Mouse (Mus musculus) neural tube, embryonic 15.5 days (tissue): ENCODE results near the gene Pygb. TPM values are rescaled to one million over a fixed set of nuclear protein-coding genes. Genes with fewer than 3 reads are reported as not detected.

Experiments used
- ATAC-seq: fragments of 200-750 bp; cut with Nextera tagmentation; 2 replicates; pipeline ENCODE4 v1.8.0; 2017; ENCODE audit warnings: mild to moderate bottlenecking, moderate TSS enrichment, moderate library complexity; ENCODE audit not compliant: low FRiP score
- H3K27ac ChIP-seq: fragments of 300-500 bp; sonication (generic); replicated peaks from 2 replicates; pipeline ENCODE4 v1.5.1; 2015; ENCODE audit warnings: mild to moderate bottlenecking, inconsistent platforms
- H3K27me3 ChIP-seq: fragments of 300-500 bp; sonication (generic); replicated peaks from 2 replicates; pipeline ENCODE4 v1.6.1; 2015; ENCODE audit warnings: inconsistent platforms
- H3K36me3 ChIP-seq: fragments of 300-500 bp; sonication (generic); 2 replicates; pipeline ENCODE4 v1.6.1; 2015; ENCODE audit warnings: inconsistent platforms
- H3K4me1 ChIP-seq: fragments of 300-500 bp; sonication (generic); 2 replicates; pipeline ENCODE4 v1.6.1; 2015; ENCODE audit warnings: inconsistent platforms
- H3K4me2 ChIP-seq: fragments of 300-500 bp; sonication (generic); 2 replicates; pipeline ENCODE4 v1.6.1; 2015; ENCODE audit warnings: inconsistent platforms, mild to moderate bottlenecking, moderate library complexity
- H3K4me3 ChIP-seq: fragments of 300-500 bp; sonication (generic); replicated peaks from 2 replicates; pipeline ENCODE4 v1.5.1; 2015; ENCODE audit warnings: mild to moderate bottlenecking, inconsistent platforms
- H3K9ac ChIP-seq: fragments of 300-500 bp; sonication (generic); replicated peaks from 2 replicates; pipeline ENCODE4 v1.6.1; 2015; ENCODE audit warnings: mild to moderate bottlenecking, inconsistent platforms
- H3K9me3 ChIP-seq: fragments of 300-500 bp; sonication (generic); replicated peaks from 2 replicates; pipeline ENCODE4 v1.6.1; 2016; ENCODE audit warnings: inconsistent platforms
- WGBS: fragments of 180-500 bp; shearing (Covaris S2); methylation state at CpG from one replicate; pipeline ENCODE4 v1.1.7; 2015; ENCODE audit warnings: mixed read lengths; 5-methylcytosine and 5-hydroxymethylcytosine counted together
- polyA plus RNA-seq: library from polyadenylated mRNA; unstranded; fragments of >200 nt; fragmentation: Nextera tagmentation; extraction: Ambion mirVana; gene quantifications from 2 replicates; pipeline ENCODE4 v1.2.1, GENCODE M21; 2015

The Pygb gene
- polyA plus RNA-seq = 153 and 158 TPM in 2 replicates

- no peaks in the 10 kb centered on the region for H3K9me3 ChIP-seq
- WGBS = 3% methylated on average over 58 of the region's 58 CpGs
- peak within 1 kb of the TSS; percentile 80 for H3K9ac ChIP-seq
- ATAC-seq = peak; percentile 97
- H3K27ac ChIP-seq = peak within 1 kb of the TSS; percentile 86
- 0 out of 2 replicates have a peak, but pooled peaks cover 5% of the 10 kb centered on the region for H3K27me3 ChIP-seq
- H3K36me3 ChIP-seq = 0 out of 2 replicates have a peak, but pooled peaks cover 2% of the 10 kb centered on the region
- H3K4me1 ChIP-seq = peaks cover 34% of the 10 kb centered on the region
- H3K4me2 ChIP-seq = peak within 1 kb of the TSS; percentile 86
- H3K4me3 ChIP-seq = peak within 1 kb of the TSS; percentile 94
Observed at GRCm38 (mm10) chr2:150786251-150787180, at the start of gene Pygb. Gene Pygb (plus strand): TSS chr2:150786735.

GRCm38 (mm10) chr2:150737881-150738280, 48.7 kb upstream of the Pygb start:
- H3K27me3 ChIP-seq = peaks cover 39% of the 10 kb centered on the region
- no peak overlapping the region for H3K4me2 ChIP-seq
- ATAC-seq = no peak
- H3K9me3 ChIP-seq = no peaks in the 10 kb centered on the region
- WGBS = 81% methylated on average over 9 of the region's 9 CpGs
- H3K9ac ChIP-seq = no peak overlapping the region
- H3K4me1 ChIP-seq = peaks cover 5% of the 10 kb centered on the region; the same call in 1 of the 2 replicates
- no peak overlapping the region for H3K27ac ChIP-seq
- H3K4me3 ChIP-seq = no peak overlapping the region
- H3K36me3 ChIP-seq = no peaks in the 10 kb centered on the region

- WGBS = 35% methylated on average over 10 of the region's 10 CpGs
- Histone ChIP-seq H3K4me2 (no peak overlapping the region), H3K9ac (no peak overlapping the region; the same call in 1 of the 2 replicates), H3K4me3 (no peak overlapping the region), H3K4me1 (peaks cover 5% of the 10 kb centered on the region; the same call in 1 of the 2 replicates), H3K27me3 (peaks cover 50% of the 10 kb centered on the region), H3K27ac (no peak overlapping the region), H3K36me3 (no peaks in the 10 kb centered on the region), H3K9me3 (no peaks in the 10 kb centered on the region)
- no peak for ATAC-seq
Observed at GRCm38 (mm10) chr2:150740145-150740841, 46.2 kb upstream of the Pygb start.

GRCm38 (mm10) chr2:150741405-150741804, 45.1 kb upstream of the Pygb start:
- WGBS = 53% methylated on average over 4 of the region's 4 CpGs
- H3K9me3 ChIP-seq = no peaks in the 10 kb centered on the region

GRCm38 (mm10) chr2:150745016-150745415, 41.5 kb upstream of the Pygb start:
- no peaks in the 10 kb centered on the region for H3K9me3 ChIP-seq
- ATAC-seq = no peak
- H3K27me3 ChIP-seq = peaks cover 45% of the 10 kb centered on the region
- peaks cover 4% of the 10 kb centered on the region for H3K4me1 ChIP-seq
- H3K9ac ChIP-seq = no peak overlapping the region
- no peak overlapping the region for H3K4me3 ChIP-seq
- H3K27ac ChIP-seq = no peak overlapping the region
- H3K36me3 ChIP-seq = no peaks in the 10 kb centered on the region
- no peak overlapping the region for H3K4me2 ChIP-seq
- WGBS = 77% methylated on average over 7 of the region's 7 CpGs

More at GRCm38 (mm10) chr2:150741405-150741804, 45.1 kb upstream of the Pygb start:
- ATAC-seq = peak; percentile 87
- Histone ChIP-seq H3K27me3 (peaks cover 56% of the 10 kb centered on the region), H3K27ac (no peak overlapping the region), H3K4me1 (no peaks in the 10 kb centered on the region), H3K4me3 (no peak overlapping the region), H3K9ac (no peak overlapping the region), H3K36me3 (no peaks in the 10 kb centered on the region), H3K4me2 (no peak overlapping the region)

GRCm38 (mm10) chr2:150748854-150749253, 37.7 kb upstream of the Pygb start, which contains the start of gene Entpd6:
Gene Entpd6 (plus strand): TSS chr2:150749042.
- Histone ChIP-seq H3K4me1 (peaks cover 18% of the 10 kb centered on the region), H3K36me3 (peaks cover 13% of the 10 kb centered on the region), H3K4me3 (peak within 1 kb of the TSS; percentile 56), H3K27me3 (peaks cover 28% of the 10 kb centered on the region), H3K9me3 (no peaks in the 10 kb centered on the region), H3K27ac (peak within 1 kb of the TSS; percentile 83), H3K4me2 (peak within 1 kb of the TSS; percentile 71), H3K9ac (peak within 1 kb of the TSS; percentile 58)
- WGBS = 0% methylated on average over 30 of the region's 30 CpGs
- ATAC-seq = peak; percentile 98

GRCm38 (mm10) chr2:150749283-150749682, 37.3 kb upstream of the Pygb start:
- peak overlapping the region; percentile 71 for H3K4me2 ChIP-seq
- H3K9ac ChIP-seq = peak overlapping the region; percentile 58
- H3K36me3 ChIP-seq = peaks cover 14% of the 10 kb centered on the region
- WGBS = under 1% methylated on average over 24 of the region's 24 CpGs
- H3K27ac ChIP-seq = peak overlapping the region; percentile 83
- peak overlapping the region; percentile 56 for H3K4me3 ChIP-seq
- peak; percentile 88 for ATAC-seq
- peaks cover 26% of the 10 kb centered on the region for H3K27me3 ChIP-seq
- H3K9me3 ChIP-seq = no peaks in the 10 kb centered on the region
- H3K4me1 ChIP-seq = peaks cover 18% of the 10 kb centered on the region

- peaks cover 18% of the 10 kb centered on the region for H3K4me1 ChIP-seq
- peak overlapping the region; percentile 58; the same call in 1 of the 2 replicates for H3K9ac ChIP-seq
- H3K27ac ChIP-seq = no peak overlapping the region
- no peaks in the 10 kb centered on the region for H3K9me3 ChIP-seq
- no peak for ATAC-seq
- peak overlapping the region; percentile 71 for H3K4me2 ChIP-seq
- peaks cover 18% of the 10 kb centered on the region for H3K36me3 ChIP-seq
- peak overlapping the region; percentile 56 for H3K4me3 ChIP-seq
- WGBS = 79% methylated on average over 13 of the region's 13 CpGs
- peaks cover 16% of the 10 kb centered on the region for H3K27me3 ChIP-seq
Observed at GRCm38 (mm10) chr2:150750129-150750979, 36.2 kb upstream of the Pygb start.

- Histone ChIP-seq H3K4me3 (no peak overlapping the region), H3K9ac (no peak overlapping the region), H3K27me3 (no peaks in the 10 kb centered on the region), H3K27ac (no peak overlapping the region), H3K9me3 (no peaks in the 10 kb centered on the region), H3K36me3 (peaks cover 60% of the 10 kb centered on the region), H3K4me1 (peaks cover 14% of the 10 kb centered on the region), H3K4me2 (no peak overlapping the region)
- ATAC-seq = no peak
- 92% methylated on average over 3 of the region's 3 CpGs for WGBS
Observed at GRCm38 (mm10) chr2:150755016-150755415, 31.5 kb upstream of the Pygb start.

GRCm38 (mm10) chr2:150761476-150761875, 25.1 kb upstream of the Pygb start:
- no peak for ATAC-seq
- no peak overlapping the region for H3K27ac ChIP-seq
- peaks cover 88% of the 10 kb centered on the region for H3K36me3 ChIP-seq
- no peaks in the 10 kb centered on the region for H3K9me3 ChIP-seq
- H3K9ac ChIP-seq = no peak overlapping the region
- WGBS = 85% methylated on average over 7 of the region's 7 CpGs
- H3K4me3 ChIP-seq = no peak overlapping the region
- H3K4me1 ChIP-seq = no peaks in the 10 kb centered on the region; the same call in 1 of the 2 replicates
- no peak overlapping the region for H3K4me2 ChIP-seq
- H3K27me3 ChIP-seq = no peaks in the 10 kb centered on the region

GRCm38 (mm10) chr2:150765619-150766018, 20.9 kb upstream of the Pygb start:
- H3K36me3 ChIP-seq = peaks cover 88% of the 10 kb centered on the region
- no peak overlapping the region for H3K4me3 ChIP-seq
- H3K4me1 ChIP-seq = peaks cover 6% of the 10 kb centered on the region
- H3K4me2 ChIP-seq = no peak overlapping the region
- no peaks in the 10 kb centered on the region for H3K9me3 ChIP-seq
- 49% methylated on average over 2 of the region's 2 CpGs for WGBS
- no peak overlapping the region for H3K9ac ChIP-seq
- peak overlapping the region; percentile 70 for H3K27ac ChIP-seq
- H3K27me3 ChIP-seq = no peaks in the 10 kb centered on the region
- ATAC-seq = peak; percentile 84
